Mouse (Mus musculus) stomach, embryonic 15.5 days (tissue): Measurements from ENCODE around the gene Aatf. TPM values are rescaled to one million over a fixed set of nuclear protein-coding genes. Genes with fewer than 3 reads are reported as not detected.

ENCODE experiments used
- ATAC-seq: fragments of 200-750 bp; cut with Nextera tagmentation; 2 replicates; pipeline ENCODE4 v1.8.0; 2017; ENCODE audit warnings: low read depth, moderate number of reproducible peaks, moderate TSS enrichment; ENCODE audit not compliant: insufficient read depth, low FRiP score
- H3K27ac ChIP-seq: fragments of 300-500 bp; sonication (generic); 2 replicates; pipeline ENCODE4 v1.5.1; 2015; ENCODE audit warnings: mild to moderate bottlenecking, inconsistent platforms
- H3K27me3 ChIP-seq: fragments of 300-500 bp; sonication (generic); replicated peaks from 2 replicates; pipeline ENCODE4 v1.6.1; 2015; ENCODE audit warnings: inconsistent platforms
- H3K36me3 ChIP-seq: fragments of 300-500 bp; sonication (generic); 2 replicates; pipeline ENCODE4 v1.6.1; 2015; ENCODE audit warnings: inconsistent platforms
- H3K4me1 ChIP-seq: fragments of 300-500 bp; sonication (generic); 2 replicates; pipeline ENCODE4 v1.6.1; 2015; ENCODE audit warnings: inconsistent platforms
- H3K4me2 ChIP-seq: fragments of 300-500 bp; sonication (generic); 2 replicates; pipeline ENCODE4 v1.6.1; 2015; ENCODE audit warnings: mild to moderate bottlenecking, inconsistent platforms
- H3K4me3 ChIP-seq: fragments of 300-500 bp; sonication (generic); replicated peaks from 2 replicates; pipeline ENCODE4 v1.5.1; 2015; ENCODE audit warnings: inconsistent platforms
- H3K9ac ChIP-seq: fragments of 300-500 bp; sonication (generic); 2 replicates; pipeline ENCODE4 v1.6.1; 2015; ENCODE audit warnings: inconsistent platforms
- H3K9me3 ChIP-seq: fragments of 300-500 bp; sonication (generic); 2 replicates; pipeline ENCODE4 v1.6.1; 2016; ENCODE audit warnings: inconsistent platforms
- WGBS: fragments of 180-500 bp; shearing (Covaris S2); methylation state at CpG from one replicate; pipeline ENCODE4 v1.1.7; 2015; 5-methylcytosine and 5-hydroxymethylcytosine counted together
- polyA plus RNA-seq: library from polyadenylated mRNA; unstranded; fragments of >200 nt; fragmentation: Nextera tagmentation; extraction: Ambion mirVana; gene quantifications from 2 replicates; pipeline ENCODE4 v1.2.1, GENCODE M21; 2015

Gene Aatf
- polyA plus RNA-seq, 1 experiment from 2014 or later, result 50.4 TPM

DNA sequence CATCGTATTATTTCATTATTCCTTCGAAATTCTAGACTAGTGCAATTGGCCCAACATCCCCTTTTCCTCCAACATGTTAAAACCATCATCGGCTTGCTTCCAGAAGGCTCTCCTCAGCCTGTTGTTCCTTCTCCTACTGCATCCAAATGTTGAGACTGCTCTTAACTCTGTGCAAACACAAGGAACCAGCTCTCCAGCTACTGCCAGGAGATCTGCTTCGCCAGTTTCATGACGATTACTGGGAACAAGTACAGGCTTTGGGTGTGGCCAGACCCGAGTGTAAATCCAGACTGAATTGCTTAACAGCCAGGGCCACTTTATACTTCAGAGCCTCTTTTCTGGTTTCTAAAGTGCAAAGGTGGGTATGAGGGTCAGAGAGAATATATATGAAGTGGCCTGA, 124.0 kb downstream of the Aatf start:
- H3K9ac ChIP-seq, result no peak overlapping the region
- H3K27me3 ChIP-seq, result no peaks in the 10 kb centered on the region
- no peak for ATAC-seq
- WGBS, result 75% methylated on average over 6 of the region's 6 CpGs
- no peak overlapping the region for H3K4me2 ChIP-seq
- peaks cover 13% of the 10 kb centered on the region for H3K36me3 ChIP-seq
- H3K27ac ChIP-seq, result no peak overlapping the region; the same call in 1 of the 2 replicates
- H3K9me3 ChIP-seq, result no peaks in the 10 kb centered on the region
- H3K4me3 ChIP-seq, result no peak overlapping the region
- no peaks in the 10 kb centered on the region for H3K4me1 ChIP-seq

DNA sequence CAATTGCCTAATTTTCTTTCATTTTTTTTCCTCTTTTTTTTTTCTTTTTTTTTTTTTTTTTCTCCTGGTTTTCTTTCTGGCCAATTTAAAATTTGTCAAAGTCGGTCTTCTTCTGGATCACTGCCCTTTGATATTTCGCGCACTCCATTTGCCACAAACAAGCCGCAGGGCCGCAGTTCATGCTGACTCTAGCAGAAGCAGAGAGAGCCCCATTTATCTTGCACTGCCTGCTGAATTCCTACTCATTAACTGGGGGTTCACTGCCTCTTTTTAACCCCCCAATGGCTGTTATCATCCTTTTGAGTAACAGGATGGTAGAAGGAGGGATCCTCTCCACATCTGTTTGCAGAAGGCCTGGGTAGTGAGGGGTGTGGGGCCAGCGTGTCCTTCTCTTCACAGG, 129.4 kb downstream of the Aatf start:
- WGBS, result 79% methylated on average over 6 of the region's 6 CpGs
- Histone ChIP-seq H3K9ac (no peak overlapping the region), H3K27ac (no peak overlapping the region), H3K4me3 (no peak overlapping the region), H3K4me2 (no peak overlapping the region), H3K27me3 (no peaks in the 10 kb centered on the region), H3K36me3 (peaks cover 6% of the 10 kb centered on the region; the same call in 1 of the 2 replicates), H3K4me1 (no peaks in the 10 kb centered on the region), H3K9me3 (no peaks in the 10 kb centered on the region)
- ATAC-seq, result no peak

- Histone ChIP-seq H3K36me3 (peaks cover 6% of the 10 kb centered on the region; the same call in 1 of the 2 replicates), H3K27me3 (no peaks in the 10 kb centered on the region), H3K27ac (no peak overlapping the region), H3K4me3 (no peak overlapping the region), H3K9me3 (no peaks in the 10 kb centered on the region), H3K4me1 (no peaks in the 10 kb centered on the region), H3K4me2 (no peak overlapping the region), H3K9ac (no peak overlapping the region)
- WGBS, result 88% methylated on average over 13 of the region's 13 CpGs
- ATAC-seq, result no peak
Observed at GRCm38 (mm10) chr11:84382450-84382849, 130.9 kb downstream of the Aatf start.

- H3K4me1 ChIP-seq, result no peaks in the 10 kb centered on the region
- no peaks in the 10 kb centered on the region for H3K9me3 ChIP-seq
- H3K27ac ChIP-seq, result no peak overlapping the region
- no peaks in the 10 kb centered on the region for H3K27me3 ChIP-seq
- 0 out of 2 replicates have a peak, but pooled peaks cover 5% of the 10 kb centered on the region for H3K36me3 ChIP-seq
- WGBS, result 86% methylated on average over 13 of the region's 13 CpGs
- no peak overlapping the region for H3K9ac ChIP-seq
- no peak for ATAC-seq
- no peak overlapping the region for H3K4me3 ChIP-seq
- no peak overlapping the region for H3K4me2 ChIP-seq
Observed at GRCm38 (mm10) chr11:84376510-84377365, 136.6 kb downstream of the Aatf start.

GRCm38 (mm10) chr11:84375951-84376496, 137.3 kb downstream of the Aatf start:
- Histone ChIP-seq H3K27ac (no peak overlapping the region), H3K4me3 (no peak overlapping the region), H3K9me3 (no peaks in the 10 kb centered on the region), H3K4me2 (no peak overlapping the region), H3K36me3 (no peaks in the 10 kb centered on the region), H3K9ac (no peak overlapping the region), H3K27me3 (no peaks in the 10 kb centered on the region), H3K4me1 (no peaks in the 10 kb centered on the region)
- 58% methylated on average over 3 of the region's 3 CpGs for WGBS
- no peak for ATAC-seq

DNA sequence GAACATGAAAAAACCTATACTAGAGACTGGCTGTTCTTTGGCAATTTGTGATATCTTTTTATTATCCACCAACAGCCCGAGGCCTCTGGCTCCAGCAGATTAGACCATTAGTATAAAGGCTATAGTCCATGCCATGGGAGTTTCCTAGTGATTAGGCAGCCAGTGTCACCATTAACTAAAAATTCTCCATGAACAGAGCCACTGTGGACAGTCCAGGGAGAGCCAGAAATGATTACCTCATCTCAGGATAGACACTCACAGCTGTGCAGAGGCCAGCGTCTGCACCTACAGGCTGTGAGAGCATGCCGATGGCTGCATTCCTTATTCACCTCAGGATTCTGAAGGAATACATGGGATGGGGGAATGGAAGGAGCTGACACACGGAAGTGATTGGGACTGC, 140.2 kb downstream of the Aatf start:
- WGBS, result 89% methylated on average over 4 of the region's 4 CpGs
- H3K9ac ChIP-seq, result no peak overlapping the region
- no peak overlapping the region for H3K4me2 ChIP-seq
- H3K27me3 ChIP-seq, result no peaks in the 10 kb centered on the region
- no peaks in the 10 kb centered on the region for H3K9me3 ChIP-seq
- no peak overlapping the region for H3K27ac ChIP-seq
- ATAC-seq, result no peak
- no peak overlapping the region for H3K4me3 ChIP-seq
- H3K36me3 ChIP-seq, result no peaks in the 10 kb centered on the region
- no peaks in the 10 kb centered on the region for H3K4me1 ChIP-seq

Other genes with a start within 250 kb of the Aatf start
- 0.40 and 0.42 TPM in 2 replicates for gene Lhx1, start 12.0 kb upstream of the Aatf start, polyA plus RNA-seq